Mouse (Mus musculus): ENCODE results near the gene Mrpl4.
"Not testable (repeated sequence)": the region's sequence is repeated elsewhere in the genome, so short reads cannot be mapped to it uniquely, and the experiment has no call there.

Mrpl4 gene

DNA sequence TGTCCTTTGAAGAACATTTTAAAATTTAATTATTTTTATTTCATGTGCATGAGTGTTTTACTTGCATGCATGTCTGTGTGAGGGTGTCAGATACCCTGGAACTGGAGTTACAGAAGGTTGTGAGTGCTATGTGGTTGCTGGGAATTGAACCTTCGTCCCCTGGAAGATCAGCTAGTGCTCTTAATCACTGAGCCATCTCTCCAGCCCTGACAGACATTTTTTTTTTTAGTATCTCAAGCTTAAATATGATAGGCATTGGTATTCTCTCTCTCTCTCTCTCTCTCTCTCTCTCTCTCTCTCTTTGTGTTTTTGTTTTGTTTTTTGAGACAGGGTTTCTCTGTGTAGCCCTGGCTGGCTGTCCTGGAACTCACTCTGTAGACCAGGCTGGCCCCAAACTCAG lies 42.2 kb downstream of the Mrpl4 start:
- not testable (repeated sequence) for DNase-seq

DNA sequence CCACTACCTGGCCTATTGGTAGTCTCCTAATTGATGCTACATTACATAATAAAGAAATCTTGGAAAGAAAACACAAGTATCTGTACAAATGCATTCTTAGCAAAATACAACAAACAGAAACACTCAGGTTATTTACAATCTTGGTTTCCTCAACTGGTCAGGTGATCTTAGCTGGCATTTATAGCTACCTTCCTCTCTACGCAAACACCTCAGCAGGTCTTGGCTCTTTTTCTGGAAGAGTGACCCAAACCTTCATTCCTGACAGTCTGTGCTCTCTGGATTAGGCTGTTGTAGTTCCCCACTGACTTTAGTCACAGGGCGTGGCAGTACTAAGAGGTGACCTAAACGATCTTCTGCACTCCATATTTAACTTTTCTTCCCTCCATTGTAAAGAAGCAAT lies 42.7 kb downstream of the Mrpl4 start:
- DNase-seq: no peak

DNA sequence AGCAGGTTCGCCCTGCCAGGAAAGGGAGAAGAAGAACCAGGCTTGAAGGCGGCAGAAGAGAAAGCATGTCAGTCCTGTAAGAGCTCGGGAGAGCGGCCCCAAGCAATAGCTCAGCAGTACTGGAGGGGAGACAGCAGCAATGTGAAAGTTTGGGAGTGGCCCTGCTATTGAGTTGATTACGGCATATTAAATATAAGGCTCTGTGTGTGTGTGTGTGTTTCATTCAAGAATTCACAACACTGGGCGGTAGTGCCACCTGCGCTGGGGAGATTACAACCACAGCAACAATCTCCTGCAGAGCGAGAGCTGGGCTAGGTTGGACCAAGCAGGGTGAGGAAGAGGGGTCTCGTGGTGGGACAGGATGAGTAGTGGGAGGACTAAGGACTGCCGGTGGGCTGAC lies 49.0 kb downstream of the Mrpl4 start:
- DNase-seq: no peak
